Mouse (Mus musculus): Measurements from ENCODE around the gene Ankrd6.
"Not testable (repeated sequence)": the region's sequence is repeated elsewhere in the genome, so short reads cannot be mapped to it uniquely, and the experiment has no call there.

Gene Ankrd6

GRCm38 (mm10) chr4:32950356-32951034, at the start of gene Ankrd6:
TSS of gene Ankrd6 (minus strand) at chr4:32950841.
- peak; percentile 38 to 61 for DNase-seq (ENCODE audit: low spot score in 2 of 2)

GRCm38 (mm10) chr4:32998996-32999395, 48.4 kb upstream of the Ankrd6 start:
- DNase-seq (ENCODE audit: low spot score in 2 of 2), result no peak

- DNase-seq (ENCODE audit: low spot score in 2 of 2), result no peak
These were observed 46.9 kb upstream of the Ankrd6 start for GRCm38 (mm10) chr4:32997571-32997970.

GRCm38 (mm10) chr4:32996083-32996482, 45.4 kb upstream of the Ankrd6 start:
- DNase-seq (ENCODE audit: low spot score in 2 of 2), result no peak

GRCm38 (mm10) chr4:32994168-32994567, 43.5 kb upstream of the Ankrd6 start:
- no peak for DNase-seq (ENCODE audit: low spot score in 2 of 2)

GRCm38 (mm10) chr4:32989346-32989745, 38.7 kb upstream of the Ankrd6 start:
- DNase-seq (ENCODE audit: low spot score in 2 of 2), result no peak

GRCm38 (mm10) chr4:32987006-32987405, 36.4 kb upstream of the Ankrd6 start:
- DNase-seq (ENCODE audit: low spot score in 2 of 2), result no peak

GRCm38 (mm10) chr4:32985684-32986083, 35.0 kb upstream of the Ankrd6 start:
- no peak for DNase-seq (ENCODE audit: low spot score in 2 of 2)

- DNase-seq (ENCODE audit: low spot score in 2 of 2), result no peak
These were observed 34.4 kb upstream of the Ankrd6 start for GRCm38 (mm10) chr4:32984801-32985675.

- DNase-seq (ENCODE audit: low spot score in 2 of 2), result no peak
These were observed 33.6 kb upstream of the Ankrd6 start for GRCm38 (mm10) chr4:32984242-32984641.

GRCm38 (mm10) chr4:32983176-32984155, 32.8 kb upstream of the Ankrd6 start:
- peak; percentile 7 to 63 for DNase-seq (ENCODE audit: low spot score in 2 of 2)

GRCm38 (mm10) chr4:32982716-32983175, 32.1 kb upstream of the Ankrd6 start, which contains the start of gene Rragd:
TSS of gene Rragd (plus strand) at chr4:32983037.
- DNase-seq (ENCODE audit: low spot score in 2 of 2), result no peak

- DNase-seq (ENCODE audit: low spot score in 2 of 2), result no peak
These were observed 31.5 kb upstream of the Ankrd6 start for GRCm38 (mm10) chr4:32982041-32982715.

- no peak for DNase-seq (ENCODE audit: low spot score in 2 of 2)
These were observed 31.0 kb upstream of the Ankrd6 start for GRCm38 (mm10) chr4:32981617-32982016.

GRCm38 (mm10) chr4:32980061-32980460, 29.4 kb upstream of the Ankrd6 start:
- no peak for DNase-seq (ENCODE audit: low spot score in 2 of 2)

GRCm38 (mm10) chr4:32977331-32977730, 26.7 kb upstream of the Ankrd6 start:
- no peak for DNase-seq (ENCODE audit: low spot score in 2 of 2)

- not testable (repeated sequence) for DNase-seq (ENCODE audit: low spot score in 2 of 2)
These were observed 14.0 kb upstream of the Ankrd6 start for GRCm38 (mm10) chr4:32964619-32965018.

GRCm38 (mm10) chr4:32961394-32961793, 10.8 kb upstream of the Ankrd6 start:
- DNase-seq (ENCODE audit: low spot score in 2 of 2), result no peak

- DNase-seq (ENCODE audit: low spot score in 2 of 2), result no peak
These were observed 5.8 kb upstream of the Ankrd6 start for GRCm38 (mm10) chr4:32956423-32956822.

- DNase-seq (ENCODE audit: low spot score in 2 of 2), result no peak
These were observed 2.0 kb upstream of the Ankrd6 start for GRCm38 (mm10) chr4:32952681-32953080.
